Mouse (Mus musculus) urinary bladder, postnatal 14 days (tissue): Measurements from ENCODE around the gene Ak6.
A peak's percentile ranks its signal among the peaks of the same experiment; 100 is the strongest.

Source experiments
- DNase-seq: peaks from one replicate; pipeline ENCODE4 v3.0.0; 2021; ENCODE audit warnings: low spot score

The Ak6 gene

DNA sequence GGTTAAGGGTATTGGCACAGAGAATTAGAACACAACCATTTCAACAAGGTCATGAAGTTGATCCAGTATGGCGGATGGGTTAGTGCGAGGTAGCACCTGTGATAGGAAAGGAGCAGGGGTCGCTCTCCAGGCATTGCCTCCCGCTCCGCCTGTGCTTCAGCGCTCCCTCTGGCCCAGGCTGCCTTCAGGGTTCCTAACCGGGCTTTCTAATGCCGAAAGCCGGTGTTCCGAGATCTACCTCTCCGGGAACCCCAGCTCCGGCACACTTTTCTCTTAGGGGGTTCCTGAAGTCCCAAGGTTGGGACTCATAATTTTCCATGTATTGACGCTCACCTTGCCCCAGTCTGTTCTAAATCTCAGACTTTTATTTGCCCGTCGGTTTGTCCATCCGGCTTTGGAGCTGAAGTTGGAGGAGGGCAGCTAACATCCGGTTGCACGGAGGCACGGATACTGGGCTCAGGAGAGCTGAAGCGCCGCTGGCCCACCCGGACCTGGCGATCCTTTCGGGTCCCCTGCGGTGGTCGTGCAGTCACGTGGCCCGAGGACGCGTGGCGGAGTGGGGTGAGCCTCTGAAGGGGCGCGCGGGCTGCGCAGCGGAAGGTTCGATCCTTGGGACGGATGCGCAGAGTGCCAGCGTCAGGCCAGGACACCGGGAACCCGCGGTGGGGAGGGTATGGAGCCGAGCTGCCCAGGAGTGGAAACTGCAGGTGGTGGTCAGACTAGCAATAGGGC, 18.7 kb downstream of the Ak6 start, which contains the start of gene Ccdc125:
Gene Ccdc125, plus strand, starts transcription at position 427 of the 732 bp plus-strand sequence.
- peak; percentile 43 for DNase-seq

GRCm38 (mm10) chr13:100670181-100670741, 19.5 kb downstream of the Ak6 start:
- no peak for DNase-seq

GRCm38 (mm10) chr13:100675936-100676635, 25.3 kb downstream of the Ak6 start:
- no peak for DNase-seq

DNA sequence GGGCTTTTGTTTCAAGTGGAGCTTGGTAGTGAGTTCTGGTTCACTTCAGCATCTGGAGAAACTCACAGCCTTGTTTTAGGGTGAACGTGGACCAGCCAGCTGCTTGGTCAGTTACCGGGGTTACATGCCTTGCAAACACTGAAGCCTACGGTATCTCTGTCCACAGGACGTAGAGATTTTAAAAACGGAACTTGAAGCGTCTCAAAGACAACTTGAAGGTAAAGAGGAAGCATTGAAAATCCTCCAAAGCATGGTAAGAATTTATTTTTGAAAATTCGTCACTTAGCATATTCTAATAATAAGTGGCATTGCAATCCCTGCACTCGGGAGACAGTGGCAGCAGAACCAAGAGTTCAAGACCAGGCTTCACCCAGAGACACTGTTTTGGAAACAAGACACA, 30.8 kb downstream of the Ak6 start:
- no peak for DNase-seq

DNA sequence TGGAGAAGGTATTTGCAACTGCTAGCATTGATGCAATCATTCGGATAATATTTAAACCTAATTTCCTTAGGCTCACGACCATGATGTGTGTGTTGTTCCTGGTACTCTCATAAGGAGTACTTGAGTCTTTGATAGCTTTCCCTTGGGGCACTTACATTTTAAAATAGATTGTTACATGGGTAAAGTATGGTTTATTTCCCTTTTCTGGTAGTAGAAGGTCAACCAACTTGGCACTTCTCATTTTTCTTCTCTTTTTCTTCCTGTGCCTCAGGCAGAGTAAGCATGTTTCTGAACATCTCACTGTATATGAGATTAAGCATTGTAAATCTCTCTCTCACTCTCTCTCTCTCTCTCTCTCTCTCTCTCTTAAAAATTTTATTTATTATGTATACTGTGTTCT, 32.1 kb downstream of the Ak6 start:
- no peak for DNase-seq

DNA sequence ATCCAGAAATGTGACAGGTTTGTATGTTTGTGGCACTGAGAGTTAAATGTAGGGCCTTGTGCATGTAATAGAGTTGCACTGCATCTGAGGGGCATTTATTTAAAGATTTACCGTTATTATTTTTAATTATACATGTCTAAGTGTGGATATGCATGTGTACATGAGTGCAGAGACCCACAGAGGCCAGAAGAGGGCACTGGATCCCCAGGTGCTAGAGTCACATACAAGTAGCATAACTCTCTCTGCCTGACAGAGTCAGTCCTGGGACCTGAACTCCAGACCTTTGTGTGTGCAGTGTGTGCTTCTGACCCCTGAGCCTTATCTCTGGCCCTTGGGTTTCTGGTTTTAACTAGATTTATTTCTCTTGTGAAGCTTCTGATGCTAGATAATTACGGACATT, 33.6 kb downstream of the Ak6 start:
- no peak for DNase-seq

DNA sequence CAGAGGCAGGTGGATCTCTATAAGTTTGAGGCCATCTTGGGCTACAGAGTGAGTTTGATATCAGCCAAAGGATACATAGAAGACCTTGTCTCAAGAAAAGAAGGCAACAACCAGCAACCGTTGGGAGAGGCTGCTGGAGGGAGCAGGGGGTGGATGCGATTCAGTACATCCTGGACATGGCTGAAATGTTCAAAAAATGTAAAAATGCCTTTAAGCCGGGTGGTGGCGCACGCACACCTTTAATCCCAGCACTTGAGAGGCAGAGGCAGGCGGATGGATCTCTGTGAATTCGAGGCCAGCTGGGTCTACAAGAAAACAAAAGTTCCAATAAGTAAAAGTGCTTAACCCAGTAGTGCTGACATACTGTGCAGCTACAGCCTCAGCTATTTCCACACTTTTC, 36.7 kb downstream of the Ak6 start:
- DNase-seq = no peak

- DNase-seq = no peak
Measured at GRCm38 (mm10) chr13:100697541-100697940, 46.8 kb downstream of the Ak6 start.

DNA sequence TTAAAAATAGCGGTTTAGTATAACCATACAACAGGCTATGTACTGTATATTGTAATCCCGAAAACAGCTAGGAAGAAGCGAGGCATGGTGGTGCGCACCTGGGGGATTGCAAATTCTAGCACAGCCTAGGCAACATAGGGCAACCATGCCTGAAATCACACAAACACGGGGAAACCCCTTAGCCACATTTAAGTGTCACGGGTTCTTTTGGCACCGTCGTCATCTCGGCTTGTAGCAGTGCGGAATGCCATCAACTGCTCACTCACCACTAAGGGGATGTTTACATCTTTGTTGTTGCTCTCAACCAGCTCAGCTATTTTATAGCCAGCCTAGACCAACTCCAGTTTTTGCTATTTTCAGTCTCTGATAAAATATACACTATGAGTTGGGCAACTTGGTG, 48.1 kb downstream of the Ak6 start:
- no peak for DNase-seq

GRCm38 (mm10) chr13:100703468-100703867, 52.7 kb downstream of the Ak6 start:
- no peak for DNase-seq

DNA sequence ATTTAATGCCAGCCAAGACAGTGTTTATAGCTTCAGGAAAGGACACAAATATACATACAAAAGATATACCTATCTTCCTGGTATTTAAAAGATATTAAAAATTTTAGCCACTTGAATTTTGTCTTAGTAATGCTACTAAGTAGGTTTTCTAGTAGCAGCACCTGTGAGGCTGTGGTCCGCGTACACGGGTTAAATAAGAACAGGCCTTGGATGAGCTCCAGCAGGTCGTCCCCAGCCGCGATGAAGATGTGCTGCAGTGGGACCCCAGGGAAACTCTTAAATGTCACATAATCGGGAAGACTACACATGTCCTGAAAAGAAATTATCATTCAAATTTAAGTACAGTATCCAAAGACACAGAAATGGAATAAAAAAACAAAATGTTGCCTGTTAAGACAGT, 55.4 kb downstream of the Ak6 start:
- no peak for DNase-seq

- no peak for DNase-seq
Measured at GRCm38 (mm10) chr13:100715467-100715866, 64.7 kb downstream of the Ak6 start.
